Mouse (Mus musculus) lung, embryonic 14.5 days (tissue): Measurements from ENCODE around the gene 5830473C10Rik. TPM values are rescaled to one million over a fixed set of nuclear protein-coding genes. Genes with fewer than 3 reads are reported as not detected.

Source experiments
- ATAC-seq: fragments of 200-750 bp; cut with Nextera tagmentation; 2 replicates; pipeline ENCODE4 v1.8.0; 2017; ENCODE audit warnings: mild to moderate bottlenecking, moderate TSS enrichment, moderate library complexity; ENCODE audit not compliant: insufficient read depth
- DNase-seq: peaks from one replicate; pipeline ENCODE4 v3.0.0-alpha.2; 2015
- H3K27ac ChIP-seq: fragments of 300-500 bp; sonication (generic); 2 replicates; pipeline ENCODE4 v1.5.1; 2014; ENCODE audit warnings: low read depth, mild to moderate bottlenecking, moderate library complexity
- H3K27me3 ChIP-seq: fragments of 300-500 bp; sonication (generic); 2 replicates; pipeline ENCODE4 v1.6.1; 2014; ENCODE audit warnings: low read length, control low read depth; ENCODE audit not compliant: insufficient read depth
- H3K36me3 ChIP-seq: fragments of 300-500 bp; sonication (generic); 2 replicates; pipeline ENCODE4 v1.6.1; 2014; ENCODE audit warnings: control low read depth; ENCODE audit not compliant: insufficient read depth
- H3K4me1 ChIP-seq: fragments of 300-500 bp; sonication (generic); 2 replicates; pipeline ENCODE4 v1.6.1; 2014; ENCODE audit warnings: antibody characterized with exemption, control low read depth; ENCODE audit not compliant: insufficient read depth
- H3K4me2 ChIP-seq: fragments of 300-500 bp; sonication (generic); 2 replicates; pipeline ENCODE4 v1.6.1; 2014; ENCODE audit warnings: mild to moderate bottlenecking
- H3K4me3 ChIP-seq: fragments of 300-500 bp; sonication (generic); 2 replicates; pipeline ENCODE4 v1.5.1; 2014; ENCODE audit warnings: low read depth, low read length
- H3K9ac ChIP-seq: fragments of 300-500 bp; sonication (generic); 2 replicates; pipeline ENCODE4 v1.6.1; 2014
- H3K9me3 ChIP-seq: fragments of 300-500 bp; sonication (generic); 2 replicates; pipeline ENCODE4 v1.6.1; 2016; ENCODE audit warnings: low read depth, low read length, control low read depth
- CTCF ChIP-seq: IDR thresholded peaks from 2 replicates; pipeline ENCODE4 v1.5.1; 2016; ENCODE audit warnings: antibody characterized with exemption, low read depth
- WGBS: fragments of 180-500 bp; shearing (Covaris S2); extraction: QIAGEN DNeasy Blood & Tissue Kit; methylation state at CpG from one replicate; pipeline ENCODE4 v1.1.7; 2014; 5-methylcytosine and 5-hydroxymethylcytosine counted together
- polyA plus RNA-seq: library from polyadenylated mRNA; unstranded; fragments of >200 nt; fragmentation: Nextera tagmentation; extraction: Ambion mirVana; gene quantifications from 2 replicates; pipeline ENCODE4 v1.2.1, GENCODE M21; 2014

5830473C10Rik gene
- polyA plus RNA-seq, 1 experiment from 2014 or later = 0.30 TPM

- H3K4me3 ChIP-seq = no peak overlapping the region
- no peak overlapping the region for H3K27ac ChIP-seq
- DNase-seq (no peak), ATAC-seq (no peak)
- no peaks in the 10 kb centered on the region for H3K4me1 ChIP-seq
- H3K4me2 ChIP-seq = no peak overlapping the region
- H3K9ac ChIP-seq = no peak overlapping the region
- no peaks in the 10 kb centered on the region for H3K36me3 ChIP-seq
- WGBS = 57% methylated on average over 1 of the region's 1 CpGs
- no peak for TF ChIP-seq CTCF
- no peaks in the 10 kb centered on the region for H3K27me3 ChIP-seq
- H3K9me3 ChIP-seq = no peaks in the 10 kb centered on the region
These were observed 67.6 kb downstream of the 5830473C10Rik start for GRCm38 (mm10) chr5:90628530-90628929.

- Histone ChIP-seq H3K27ac (no peak overlapping the region), H3K4me1 (no peaks in the 10 kb centered on the region), H3K36me3 (no peaks in the 10 kb centered on the region), H3K4me3 (no peak overlapping the region), H3K4me2 (no peak overlapping the region), H3K9ac (no peak overlapping the region), H3K27me3 (no peaks in the 10 kb centered on the region), H3K9me3 (no peaks in the 10 kb centered on the region)
- WGBS = 84% methylated on average over 7 of the region's 7 CpGs
- no peak for ATAC-seq
- no peak for DNase-seq
- TF ChIP-seq CTCF = no peak
These were observed 74.0 kb downstream of the 5830473C10Rik start for GRCm38 (mm10) chr5:90634885-90635284.

DNA sequence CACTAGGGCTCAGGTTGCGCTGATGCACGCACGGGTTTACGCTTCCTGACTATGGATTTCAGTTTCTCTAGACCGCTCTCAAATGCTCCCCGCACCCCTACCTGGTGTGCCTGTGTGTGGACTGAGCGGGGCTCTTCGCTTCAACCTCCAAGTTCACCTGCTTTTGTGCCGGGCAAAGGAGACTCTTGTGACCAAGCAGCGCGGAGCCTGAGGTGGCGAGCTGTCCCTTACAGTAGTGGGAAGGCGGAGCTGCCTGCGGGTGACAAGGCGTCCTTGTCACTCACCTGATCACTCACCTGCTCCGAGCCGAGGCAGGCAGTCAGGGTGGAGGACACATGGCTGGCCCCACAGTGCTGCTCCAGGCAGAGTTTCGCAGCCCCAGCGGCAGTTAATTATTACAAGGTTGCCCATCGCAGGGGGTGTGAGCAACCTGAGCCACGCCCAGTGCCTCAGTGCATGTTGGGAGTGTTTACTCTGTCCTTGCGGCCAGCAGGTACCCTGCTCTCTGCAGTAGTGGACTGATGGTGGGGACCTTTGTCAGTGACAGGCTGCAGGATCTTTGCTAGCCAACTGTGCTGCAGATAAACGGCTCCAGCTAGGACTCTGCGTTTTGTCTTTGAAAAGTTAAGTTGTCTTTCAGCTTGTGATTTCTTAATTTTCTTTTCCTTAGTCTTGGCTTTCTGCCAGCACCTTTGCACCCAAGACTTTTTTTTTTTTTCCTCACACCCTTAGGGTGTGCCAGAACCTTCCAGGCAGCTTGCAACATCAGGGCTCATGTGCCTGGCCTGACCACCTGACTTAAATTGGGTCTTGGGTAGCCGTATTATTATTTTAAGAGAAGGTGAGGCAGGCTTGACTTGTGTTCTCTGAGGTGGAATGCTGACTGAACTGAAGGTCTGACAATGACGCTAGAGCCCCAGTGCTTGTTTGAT lies 79.6 kb downstream of the 5830473C10Rik start, which contains the start of gene Rassf6:
TSS of gene Rassf6 (minus strand) at position 372 of the 932 bp plus-strand sequence.
- 9% methylated on average over 26 of the region's 26 CpGs for WGBS
- DNase-seq (peak; percentile 67), ATAC-seq (peak; percentile 88)
- peak within 1 kb of the TSS; percentile 42; the same call in 1 of the 2 replicates for H3K9ac ChIP-seq
- 0 out of 2 replicates have a peak, but pooled peaks have one; percentile 2 for TF ChIP-seq CTCF
- peak within 1 kb of the TSS; percentile 65 for H3K4me2 ChIP-seq
- H3K4me1 ChIP-seq = no peaks in the 10 kb centered on the region
- peak within 1 kb of the TSS; percentile 38 for H3K4me3 ChIP-seq
- no peaks in the 10 kb centered on the region for H3K27me3 ChIP-seq
- H3K36me3 ChIP-seq = no peaks in the 10 kb centered on the region
- H3K27ac ChIP-seq = peak within 1 kb of the TSS; percentile 26; the same call in 1 of the 2 replicates
- H3K9me3 ChIP-seq = no peaks in the 10 kb centered on the region

DNA sequence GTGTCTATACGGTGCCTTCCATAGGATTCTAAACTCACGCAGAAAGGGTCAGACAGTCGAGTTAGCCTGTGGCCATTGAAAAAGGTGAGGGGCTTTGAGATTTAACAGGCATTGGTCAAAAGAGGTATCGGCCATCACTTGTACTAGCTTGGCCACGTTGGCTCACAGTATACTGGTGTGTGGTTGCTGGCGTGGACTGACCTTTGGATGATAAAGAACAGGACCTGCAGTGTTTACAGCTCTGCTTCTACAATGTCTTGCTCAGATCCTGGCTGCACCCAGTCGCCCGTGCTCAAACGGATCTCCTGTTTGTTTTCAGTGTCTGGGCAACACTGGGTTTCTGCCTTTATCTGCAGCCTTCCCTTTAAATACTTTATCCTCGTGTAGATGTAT lies 80.3 kb downstream of the 5830473C10Rik start:
- Histone ChIP-seq H3K9ac (no peak overlapping the region), H3K27ac (no peak overlapping the region), H3K27me3 (no peaks in the 10 kb centered on the region), H3K4me2 (peak overlapping the region; percentile 65), H3K4me3 (no peak overlapping the region), H3K36me3 (no peaks in the 10 kb centered on the region), H3K4me1 (no peaks in the 10 kb centered on the region), H3K9me3 (no peaks in the 10 kb centered on the region)
- 38% methylated on average over 10 of the region's 10 CpGs for WGBS
- ATAC-seq = no peak
- TF ChIP-seq CTCF = no peak
- no peak for DNase-seq

DNA sequence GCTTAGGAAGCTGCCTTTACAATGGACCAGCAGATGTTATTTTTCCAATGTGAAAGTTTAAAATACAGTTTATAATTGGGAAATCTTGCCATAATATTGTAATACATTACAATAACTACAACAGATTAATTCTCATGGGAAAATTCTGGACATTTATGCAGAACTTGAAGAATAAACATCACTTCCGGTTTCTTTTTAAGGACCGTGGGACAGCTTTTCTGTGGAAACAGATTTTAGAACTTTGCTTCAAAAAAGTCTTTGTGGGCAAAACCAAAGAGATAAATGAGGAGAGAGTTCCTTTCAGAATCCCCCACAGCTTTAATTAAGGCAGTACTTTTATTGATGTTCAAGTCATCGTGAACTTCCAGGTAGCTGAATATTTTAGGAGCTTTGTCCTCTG lies 84.7 kb downstream of the 5830473C10Rik start:
- ATAC-seq (no peak), DNase-seq (peak; percentile 36)
- Histone ChIP-seq H3K9ac (no peak overlapping the region), H3K27me3 (no peaks in the 10 kb centered on the region), H3K4me2 (no peak overlapping the region), H3K4me3 (no peak overlapping the region), H3K27ac (no peak overlapping the region), H3K36me3 (no peaks in the 10 kb centered on the region), H3K9me3 (no peaks in the 10 kb centered on the region), H3K4me1 (no peaks in the 10 kb centered on the region)
- no peak for TF ChIP-seq CTCF
- 45% methylated on average over 3 of the region's 3 CpGs for WGBS

DNA sequence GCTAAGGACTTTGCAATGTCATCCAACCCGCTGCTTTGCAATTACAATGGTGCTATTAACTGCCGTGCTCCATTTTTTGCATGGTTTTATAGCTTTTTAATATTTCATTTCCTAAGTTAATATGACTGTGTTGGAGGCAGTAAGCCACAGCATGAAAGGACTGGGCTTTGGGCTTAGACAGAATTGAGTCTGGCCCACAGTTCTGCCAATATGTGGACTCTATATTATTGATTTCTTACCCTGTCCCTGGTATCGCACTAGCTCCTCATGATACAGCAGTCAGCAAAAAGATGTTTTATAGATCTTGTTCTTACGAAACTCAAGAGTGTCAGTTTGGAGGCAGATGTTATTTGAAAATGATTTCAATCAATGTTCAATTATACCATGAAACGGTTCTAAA lies 85.5 kb downstream of the 5830473C10Rik start:
- no peak for DNase-seq
- Histone ChIP-seq H3K9me3 (no peaks in the 10 kb centered on the region), H3K4me1 (no peaks in the 10 kb centered on the region), H3K27ac (no peak overlapping the region), H3K4me2 (no peak overlapping the region), H3K27me3 (no peaks in the 10 kb centered on the region), H3K9ac (no peak overlapping the region), H3K36me3 (no peaks in the 10 kb centered on the region), H3K4me3 (no peak overlapping the region)
- no peak for ATAC-seq
- TF ChIP-seq CTCF = no peak
- WGBS = 86% methylated on average over 5 of the region's 5 CpGs

Other genes with a start within 250 kb of the 5830473C10Rik start
- gene Ankrd17, start 194.5 kb upstream of the 5830473C10Rik start, polyA plus RNA-seq = 31.3 and 32.9 TPM in 2 replicates
- 5.8 and 6.6 TPM in 2 replicates for gene Gm9958, start 193.9 kb upstream of the 5830473C10Rik start, polyA plus RNA-seq
- 0.95 and 1.7 TPM in 2 replicates for gene Alb, start 100.2 kb upstream of the 5830473C10Rik start, polyA plus RNA-seq
- 2.1 and 4.5 TPM in 2 replicates for gene Afp, start 70.4 kb upstream of the 5830473C10Rik start, polyA plus RNA-seq
- 0.12 TPM in 1 of 2 replicates, not detected in the other for gene Afm, start 42.2 kb upstream of the 5830473C10Rik start, polyA plus RNA-seq
- gene Rassf6, start 79.5 kb downstream of the 5830473C10Rik start, polyA plus RNA-seq = 2.5 and 2.9 TPM in 2 replicates
- 0.19 TPM in 1 of 2 replicates, not detected in the other for gene Cxcl5, start 198.3 kb downstream of the 5830473C10Rik start, polyA plus RNA-seq
- 8.4 and 9.2 TPM in 2 replicates for gene Ppbp, start 207.4 kb downstream of the 5830473C10Rik start, polyA plus RNA-seq
- gene Pf4, start 211.3 kb downstream of the 5830473C10Rik start, polyA plus RNA-seq = 57.3 and 60.3 TPM in 2 replicates
- 0.18 TPM in 1 of 2 replicates, not detected in the other for gene Cxcl3, start 225.0 kb downstream of the 5830473C10Rik start, polyA plus RNA-seq
- gene Cxcl15, start 233.4 kb downstream of the 5830473C10Rik start, polyA plus RNA-seq = 11.4 and 11.7 TPM in 2 replicates